Mouse (Mus musculus) CH12.LX (cell line): ENCODE results near the gene Cercam. TPM values are rescaled to one million over a fixed set of nuclear protein-coding genes. Genes with fewer than 3 reads are reported as not detected.

Experiments
- DNase-seq: peaks from one replicate; pipeline ENCODE4 v3.0.0-alpha.2; 2013; ENCODE audit errors: extremely low read depth
- H3K27ac ChIP-seq: 2 replicates; pipeline ENCODE4 v1.5.1; 2012; ENCODE audit warnings: low read depth, mild to moderate bottlenecking, control low read depth, moderate library complexity; ENCODE audit not compliant: insufficient read depth
- H3K27me3 ChIP-seq: replicated peaks from 2 replicates; pipeline ENCODE3; 2012; ENCODE audit warnings: inconsistent platforms
- H3K36me3 ChIP-seq, 2 experiments: replicated peaks in 1 of 2; 2 replicates each; pipeline versions ENCODE3 to v1.6.1; 2012; ENCODE audit warnings: inconsistent platforms in 1 of 2, low read length in 1 of 2, mild to moderate bottlenecking in 1 of 2, mixed read lengths in 1 of 2, moderate library complexity in 1 of 2; ENCODE audit not compliant: control insufficient read depth in 1 of 2, insufficient read depth in 1 of 2
- H3K4me1 ChIP-seq, 2 experiments: 2 replicates each; pipeline ENCODE4 v1.6.1; 2012; ENCODE audit warnings: inconsistent platforms in 1 of 2, moderate library complexity in 1 of 2; ENCODE audit not compliant: insufficient read depth in 2 of 2, control insufficient read depth in 1 of 2
- H3K4me2 ChIP-seq: 2 replicates; pipeline ENCODE4 v1.6.1; 2012; ENCODE audit warnings: low read depth, mild to moderate bottlenecking, control low read depth; ENCODE audit not compliant: poor library complexity, insufficient read depth, severe bottlenecking
- H3K4me3 ChIP-seq, 3 experiments: fragments of 150-350 bp in 1 of 3; sonication (generic) in 1 of 3; replicated peaks in 1 of 3; 2 replicates each; pipeline versions ENCODE3 to v1.5.1; 2011 to 2012; ENCODE audit warnings: low read depth in 2 of 3, low read length in 2 of 3, mild to moderate bottlenecking in 2 of 3, moderate library complexity in 2 of 3, control low read depth in 1 of 3, improper control_type of control experiment in 1 of 3, inconsistent platforms in 1 of 3, mixed read lengths in 1 of 3; ENCODE audit not compliant: poor library complexity in 1 of 3
- H3K79me2 ChIP-seq: replicated peaks from 2 replicates; pipeline ENCODE4 v1.6.1; 2012; ENCODE audit warnings: mild to moderate bottlenecking, moderate library complexity; ENCODE audit not compliant: control insufficient read depth, poor library complexity, insufficient read depth, severe bottlenecking; ENCODE audit errors: extremely low read depth
- H3K9ac ChIP-seq: 2 replicates; pipeline ENCODE4 v1.6.1; 2012; ENCODE audit warnings: low read depth, mild to moderate bottlenecking, control low read depth, moderate library complexity; ENCODE audit not compliant: insufficient read depth
- H3K9me3 ChIP-seq: replicated peaks from 2 replicates; pipeline ENCODE3; 2012; ENCODE audit warnings: low read length, inconsistent platforms, mixed read lengths
- ELF1 ChIP-seq: IDR thresholded peaks from 2 replicates; pipeline ENCODE4 v1.6.1; 2014; ENCODE audit warnings: low read depth, mild to moderate bottlenecking, inconsistent platforms, low read length, improper control_type of control experiment
- ETS1 ChIP-seq: conservative IDR thresholded peaks from 2 replicates; pipeline ENCODE4 v1.6.1; 2012; ENCODE audit warnings: low read depth, mild to moderate bottlenecking, inconsistent platforms, low read length, improper control_type of control experiment, moderate library complexity
- IRF4 ChIP-seq: IDR thresholded peaks from 2 replicates; pipeline ENCODE4 v1.6.1; 2014; ENCODE audit warnings: low read depth, mild to moderate bottlenecking, inconsistent platforms, low read length, improper control_type of control experiment
- KAT2A ChIP-seq: IDR thresholded peaks from 2 replicates; pipeline ENCODE4 v1.6.1; 2012; ENCODE audit warnings: low read length, improper control_type of control experiment, inconsistent platforms; ENCODE audit not compliant: insufficient replicate concordance
- MXI1 ChIP-seq: IDR thresholded peaks from 2 replicates; pipeline ENCODE4 v1.6.1; 2011; ENCODE audit warnings: mild to moderate bottlenecking, low read depth, low read length, improper control_type of control experiment
- MYC ChIP-seq: IDR thresholded peaks from 2 replicates; pipeline ENCODE4 v1.6.1; 2011; ENCODE audit warnings: low read depth, mild to moderate bottlenecking, improper control_type of control experiment, low read length
- NRF1 ChIP-seq: IDR thresholded peaks from 2 replicates; pipeline ENCODE4 v1.6.1; 2014; ENCODE audit warnings: low read depth, mild to moderate bottlenecking, inconsistent platforms, low read length, improper control_type of control experiment, moderate library complexity
- PAX5 ChIP-seq: IDR thresholded peaks from 2 replicates; pipeline ENCODE4 v1.6.1; 2012; ENCODE audit warnings: low read length, inconsistent platforms, mixed read lengths
- POLR2A ChIP-seq: IDR thresholded peaks from 2 replicates; pipeline ENCODE4 v1.6.1; 2011; ENCODE audit warnings: low read depth, mild to moderate bottlenecking, improper control_type of control experiment, low read length
- POLR2AphosphoS2 ChIP-seq: IDR thresholded peaks from 2 replicates; pipeline ENCODE4 v1.6.1; 2011; ENCODE audit warnings: low read depth, low read length, improper control_type of control experiment
- RAD21 ChIP-seq: IDR thresholded peaks from 2 replicates; pipeline ENCODE4 v1.6.1; 2011; ENCODE audit warnings: low read depth, mild to moderate bottlenecking, low read length, improper control_type of control experiment, moderate library complexity
- TBP ChIP-seq: conservative IDR thresholded peaks from 2 replicates; pipeline ENCODE4 v1.6.1; 2011; ENCODE audit warnings: low read depth, low read length, improper control_type of control experiment
- USF1 ChIP-seq: IDR thresholded peaks from 2 replicates; pipeline ENCODE4 v1.6.1; 2014; ENCODE audit warnings: low read depth, mild to moderate bottlenecking, inconsistent platforms, low read length, improper control_type of control experiment
- ZC3H11A ChIP-seq: IDR thresholded peaks from 2 replicates; pipeline ENCODE4 v1.6.1; 2012; ENCODE audit warnings: low read depth, mild to moderate bottlenecking, inconsistent platforms, low read length, improper control_type of control experiment
- ZMIZ1 ChIP-seq: IDR thresholded peaks from 2 replicates; pipeline ENCODE4 v1.6.1; 2012; ENCODE audit warnings: low read depth, mild to moderate bottlenecking, inconsistent platforms, low read length, improper control_type of control experiment
- dilution Hi-C: fragments of 300-500 bp; cut with MboI; formaldehyde crosslinking; loops from 2 replicates; pipeline ENCODE4 v1.14.3; 2020; ENCODE audit warnings: low sequenced_read_pairs; ENCODE audit not compliant: extremely low pct_unique_long_range_greater_than_20kb, extremely low pct_ligation_motif_present
- in situ Hi-C: fragments of 300-500 bp; cut with MboI; formaldehyde crosslinking; loops from 3 replicates; pipeline ENCODE4 v1.14.3; 2019; ENCODE audit warnings: low sequenced_read_pairs, low pct_ligation_motif_present, low pct_unique_long_range_greater_than_20kb, mixed read lengths
- polyA plus RNA-seq: library from polyadenylated mRNA; unstranded; fragments of >175 nt; gene quantifications from 2 replicates; pipeline ENCODE4 v1.2.1, GENCODE M21; 2012; ENCODE audit warnings: low read depth; ENCODE audit not compliant: insufficient read length
- total RNA-seq, 2 experiments: library from RNA; depleted of rRNA; stranded (reverse); fragments of 300-350 nt in 1 of 2; fragments of >200 nt in 1 of 2; gene quantifications; 2 replicates each; pipeline ENCODE4 v1.2.3; 2012 to 2014

Gene Cercam
- total and polyA plus RNA-seq, 3 experiments: 3.0 to 6.1 (median 3.7) TPM

DNA sequence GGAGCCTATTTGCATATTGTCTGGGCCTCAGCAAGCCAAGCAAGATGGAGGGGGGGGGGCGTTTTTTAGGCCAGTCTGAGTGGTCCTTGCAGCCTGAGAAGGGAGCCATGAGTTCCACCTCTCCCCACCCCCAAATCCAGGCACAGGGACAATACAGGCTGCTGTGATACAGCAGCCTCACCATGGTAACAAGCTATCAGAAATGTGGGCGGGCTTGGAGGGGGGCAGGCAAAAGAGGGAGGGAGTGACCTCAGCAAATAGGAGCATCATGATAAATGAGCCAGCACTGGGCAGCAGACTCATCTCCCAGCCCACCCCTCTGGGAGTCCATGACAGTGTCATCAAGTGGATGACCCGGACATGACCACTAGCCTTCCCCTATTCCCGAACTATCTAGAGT, 29.5 kb upstream of the Cercam start:
- H3K4me3 ChIP-seq: no peak overlapping the region
- TF ChIP-seq TBP (no peak), PAX5 (no peak), USF1 (no peak), KAT2A (no peak), POLR2AphosphoS2 (no peak), POLR2A (no peak), ETS1 (no peak)
- H3K79me2 ChIP-seq: no peaks in the 10 kb centered on the region; the same call in 1 of the 2 replicates
- in situ Hi-C loops: no loop called here
- no peak overlapping the region for H3K27ac ChIP-seq
- H3K36me3 ChIP-seq: peaks cover 57 to 94% of the 10 kb centered on the region in 2 experiments
- H3K27me3 ChIP-seq: no peaks in the 10 kb centered on the region
- peaks cover 0 to 10% of the 10 kb centered on the region in 2 experiments; a peak in 1 of 4 replicates for H3K4me1 ChIP-seq
- dilution Hi-C loops: no loop called here
- no peak overlapping the region for H3K9ac ChIP-seq
- no peak for DNase-seq
- H3K9me3 ChIP-seq: no peaks in the 10 kb centered on the region
- H3K4me2 ChIP-seq: no peak overlapping the region

DNA sequence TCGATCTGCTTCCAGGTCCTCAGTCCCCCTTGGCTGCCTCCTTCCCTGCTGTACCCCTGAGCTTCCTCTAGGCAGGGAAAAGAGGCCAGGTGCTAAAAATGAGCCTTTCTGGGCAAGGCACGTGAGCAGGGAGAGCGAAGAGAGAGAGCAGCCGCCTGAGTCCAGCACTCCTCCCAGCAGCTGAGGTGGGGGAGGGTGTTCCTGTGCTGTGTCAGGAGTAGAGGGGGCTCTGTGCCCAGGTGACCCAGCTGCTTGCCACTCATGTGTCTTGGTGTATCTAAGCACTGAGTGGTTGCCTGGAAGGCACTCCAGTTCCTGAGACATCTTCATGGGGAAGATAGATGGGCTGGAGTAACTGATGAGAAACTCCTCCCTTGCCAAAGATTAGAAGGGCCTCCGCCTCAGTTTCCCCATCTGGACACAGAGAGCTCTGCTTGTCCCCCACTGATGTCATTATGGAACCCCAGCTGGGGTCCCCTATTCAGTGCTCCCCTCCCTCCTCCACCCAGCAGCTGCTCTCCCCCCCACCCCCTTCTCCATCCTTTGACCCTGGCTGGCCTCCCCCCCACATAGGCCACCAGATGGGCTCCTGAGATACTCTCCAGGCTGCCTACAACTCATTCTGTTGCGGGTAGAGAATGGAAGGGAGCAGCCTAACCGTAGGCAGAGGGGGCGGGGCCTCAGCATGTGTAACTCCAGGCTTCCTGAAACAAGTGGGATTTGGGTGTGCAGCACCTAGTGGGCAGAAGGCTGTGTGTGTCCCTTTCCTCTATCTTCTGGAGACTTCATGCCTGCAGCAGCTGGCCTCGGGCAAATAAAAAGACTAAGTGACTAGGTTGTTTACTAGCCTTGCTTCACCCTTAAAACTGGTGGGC, 25.5 kb upstream of the Cercam start:
- in situ Hi-C loops (no loop called here), dilution Hi-C loops (no loop called here)
- DNase-seq: no peak
- Histone ChIP-seq H3K9ac (no peak overlapping the region), H3K4me1 (peaks cover 0 to 10% of the 10 kb centered on the region in 2 experiments; a peak in 1 of 4 replicates), H3K27me3 (no peaks in the 10 kb centered on the region), H3K27ac (no peak overlapping the region), H3K36me3 (peaks cover 49 to 94% of the 10 kb centered on the region in 2 experiments), H3K9me3 (no peaks in the 10 kb centered on the region), H3K4me2 (no peak overlapping the region), H3K4me3 (no peak overlapping the region), H3K79me2 (no peaks in the 10 kb centered on the region)
- TF ChIP-seq ZC3H11A: no peak
- no peak for TF ChIP-seq MYC
- TF ChIP-seq NRF1: no peak
- no peak for TF ChIP-seq IRF4
- TF ChIP-seq KAT2A: no peak
- TF ChIP-seq MXI1: no peak
- TF ChIP-seq ZMIZ1: no peak
- TF ChIP-seq ETS1: no peak
- TF ChIP-seq RAD21: no peak
- no peak for TF ChIP-seq ELF1
